Mouse (Mus musculus) MEL-GATA-1-ER (cell line): Measurements from ENCODE around the gene Stard9.

Experiments
- DNase-seq: peaks from one replicate; pipeline ENCODE4 v3.0.0-alpha.2; 2012; ENCODE audit warnings: low read depth; ENCODE audit errors: extremely low read depth

Gene Stard9

GRCm38 (mm10) chr2:120724176-120724575 lies 95.3 kb downstream of the Stard9 start:
- no peak for DNase-seq

DNA sequence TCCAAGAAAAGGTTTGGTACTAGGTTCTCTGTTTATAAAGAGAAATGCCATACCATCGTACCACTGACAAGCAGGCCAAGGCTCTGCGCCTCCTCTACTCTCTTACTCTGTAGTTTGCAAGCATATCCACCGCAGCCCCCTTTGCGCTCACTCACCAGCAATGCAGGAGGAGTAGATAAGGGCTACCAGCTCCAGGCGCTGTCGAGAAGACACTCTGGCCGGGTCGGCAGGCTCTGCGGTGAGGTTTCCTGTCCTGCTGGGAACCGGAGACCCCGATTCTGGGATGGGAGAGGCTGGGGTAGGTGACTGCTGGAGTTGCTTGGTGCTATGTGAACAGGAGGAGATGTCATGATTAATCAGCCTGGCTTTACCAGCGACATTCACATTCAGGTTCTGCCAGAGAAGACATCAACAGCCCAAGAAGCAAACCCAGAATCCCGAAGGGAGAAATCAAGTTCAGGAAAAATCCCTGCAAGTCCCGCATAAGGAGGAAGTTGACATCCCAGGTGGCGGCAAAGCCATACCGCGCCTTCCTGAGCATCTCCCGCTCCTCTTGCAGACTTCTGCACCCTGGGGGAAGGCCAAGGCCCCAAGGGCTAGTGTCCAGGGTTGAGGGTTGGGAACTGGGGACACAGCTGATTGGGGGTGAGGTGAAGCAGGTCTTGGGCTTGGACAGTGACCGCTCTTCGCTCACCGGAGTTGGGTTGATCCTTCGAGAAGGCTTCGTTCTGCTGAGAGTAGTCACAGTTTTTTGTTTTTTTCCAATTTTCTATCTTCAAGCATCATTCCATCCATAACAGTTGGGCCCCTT lies 101.1 kb downstream of the Stard9 start:
- peak; percentile 40 for DNase-seq

DNA sequence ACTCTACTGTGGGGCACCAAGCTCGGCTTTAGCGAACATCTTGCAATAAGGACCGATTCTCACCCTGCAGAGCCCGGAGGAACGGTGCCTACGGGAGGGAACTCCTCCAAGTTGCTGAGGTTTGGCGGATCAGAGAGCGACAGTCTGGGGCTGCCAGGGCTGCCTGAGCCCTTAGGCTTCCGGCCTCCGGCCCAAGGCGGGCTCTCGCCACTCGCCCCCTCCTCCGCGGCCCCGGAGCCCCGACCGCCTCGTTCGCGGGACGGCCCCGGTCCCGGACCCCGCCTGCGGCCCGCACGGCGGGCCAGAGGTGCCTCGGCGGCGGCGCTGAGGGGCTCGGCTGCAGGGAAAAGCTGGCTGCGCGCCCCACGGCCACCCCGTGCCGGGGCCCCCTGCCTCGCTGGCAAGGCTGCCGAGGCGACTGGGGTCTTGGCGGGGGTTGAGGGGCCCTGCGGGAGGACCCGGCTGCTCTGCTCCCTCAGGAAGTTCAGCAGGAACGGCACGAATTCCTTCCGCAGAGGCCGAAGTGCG lies 101.8 kb downstream of the Stard9 start:
- no peak for DNase-seq

GRCm38 (mm10) chr2:120731167-120731862 lies 102.4 kb downstream of the Stard9 start:
- peak; percentile 73 for DNase-seq

GRCm38 (mm10) chr2:120731877-120732530 lies 103.1 kb downstream of the Stard9 start:
- DNase-seq: no peak

- DNase-seq: no peak
These were observed 116.6 kb downstream of the Stard9 start for GRCm38 (mm10) chr2:120745496-120745895.

- DNase-seq: no peak
These were observed 119.1 kb downstream of the Stard9 start for GRCm38 (mm10) chr2:120748041-120748440.

DNA sequence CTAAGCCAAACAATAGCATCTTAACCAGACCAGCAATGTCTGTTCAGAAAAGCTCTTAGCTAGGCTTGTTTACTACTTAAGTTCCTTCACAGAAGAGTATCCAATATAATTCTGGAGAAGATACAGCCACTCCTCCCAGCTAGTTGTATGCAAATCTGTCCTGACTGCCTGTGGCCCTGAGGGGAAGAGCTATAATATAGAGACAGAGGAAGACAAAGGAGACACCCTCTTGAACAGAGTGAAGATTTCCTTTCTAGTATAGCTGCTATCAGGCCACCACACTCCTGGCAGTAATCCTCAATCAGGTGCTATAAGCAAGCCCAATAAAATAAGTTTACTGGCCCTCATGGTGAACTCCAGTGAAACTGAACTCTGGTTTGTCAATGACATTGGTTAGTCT lies 133.0 kb downstream of the Stard9 start:
- no peak for DNase-seq

- peak; percentile 11 for DNase-seq
These were observed 141.5 kb downstream of the Stard9 start for GRCm38 (mm10) chr2:120770265-120770935.
